Mouse (Mus musculus): ENCODE data around the gene Pigc. TPM values are rescaled to one million over a fixed set of nuclear protein-coding genes. Genes with fewer than 3 reads are reported as not detected.
A peak's percentile ranks its signal among the peaks of the same experiment; 100 is the strongest.

Gene Pigc
- 10 to 100 TPM; 25.1 to 40.2 TPM for polyA plus RNA-seq (2017; shearing (Covaris generic))

- ATAC-seq, result peak; percentile 96
Observed at GRCm38 (mm10) chr1:161968589-161969407, at the start of gene Pigc. Pigc (plus strand) TSS chr1:161969186.

- ATAC-seq, result no peak
Observed at GRCm38 (mm10) chr1:161919594-161919993, 49.4 kb upstream of the Pigc start.

DNA sequence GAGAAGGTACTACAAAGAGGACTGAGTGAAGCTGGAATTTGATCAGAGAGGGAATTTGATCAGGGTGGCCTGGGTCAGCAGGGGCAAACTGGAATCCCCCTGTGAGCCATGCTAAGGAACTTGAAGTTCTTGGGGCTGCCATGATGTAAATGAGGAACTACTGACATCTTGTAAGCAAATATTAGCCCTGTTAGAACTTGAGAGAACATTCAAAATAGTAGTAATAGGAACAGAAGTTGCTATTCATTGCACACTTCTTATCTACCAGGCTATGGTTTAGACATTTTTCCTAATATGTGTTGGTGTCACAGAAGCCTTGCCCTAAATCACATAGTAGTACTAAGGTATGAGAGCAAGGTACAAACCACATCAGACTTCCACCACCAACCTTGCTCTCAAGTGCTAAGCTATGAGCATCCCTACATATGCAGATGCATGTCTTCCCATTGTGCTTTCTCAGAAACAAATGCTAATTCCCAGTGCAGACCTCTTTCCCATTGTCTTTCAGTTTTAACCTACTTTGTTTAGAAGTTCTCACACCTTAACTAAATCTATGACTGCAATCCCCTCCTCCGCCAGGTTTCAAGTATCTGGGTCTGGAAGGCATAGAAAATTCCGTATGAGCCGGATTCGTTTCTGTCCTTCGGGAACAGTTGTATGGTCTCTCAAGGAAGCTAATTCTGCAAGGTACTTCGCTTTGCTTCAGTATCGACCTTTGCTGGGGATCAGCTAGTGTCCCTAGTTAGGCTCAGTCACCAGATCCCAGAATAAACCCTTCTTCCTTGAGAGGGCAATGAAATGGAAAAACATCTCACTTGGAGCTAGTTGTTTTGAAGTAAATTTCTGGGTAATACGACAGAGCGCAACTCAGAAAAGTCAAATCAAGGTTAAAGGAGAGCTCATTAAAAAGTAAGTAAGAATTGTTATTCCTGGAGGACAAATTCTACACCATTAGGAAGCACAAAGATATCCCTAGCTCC, 48.2 kb upstream of the Pigc start:
- no peak for ATAC-seq

GRCm38 (mm10) chr1:161921928-161922327, 47.1 kb upstream of the Pigc start:
- peak; percentile 87 for ATAC-seq

DNA sequence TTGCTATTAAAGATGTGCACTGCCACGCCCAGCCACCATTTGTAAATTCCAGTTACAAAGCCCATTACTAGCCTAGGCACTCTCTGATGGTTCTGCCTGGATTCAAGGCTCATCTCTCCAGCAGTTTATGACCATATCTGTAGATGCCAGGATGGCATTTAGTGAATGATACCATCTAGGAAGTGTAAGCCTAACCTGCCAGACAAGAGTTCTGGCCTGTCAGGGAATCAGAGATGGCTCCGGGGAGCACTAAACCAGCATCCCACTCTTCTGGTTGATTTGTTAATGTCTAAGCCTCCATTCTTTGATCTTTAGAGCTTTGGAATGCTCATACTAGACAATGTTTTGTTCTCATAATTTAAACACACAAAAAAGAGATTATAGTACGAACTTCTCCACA, 44.7 kb upstream of the Pigc start:
- ATAC-seq, result no peak

DNA sequence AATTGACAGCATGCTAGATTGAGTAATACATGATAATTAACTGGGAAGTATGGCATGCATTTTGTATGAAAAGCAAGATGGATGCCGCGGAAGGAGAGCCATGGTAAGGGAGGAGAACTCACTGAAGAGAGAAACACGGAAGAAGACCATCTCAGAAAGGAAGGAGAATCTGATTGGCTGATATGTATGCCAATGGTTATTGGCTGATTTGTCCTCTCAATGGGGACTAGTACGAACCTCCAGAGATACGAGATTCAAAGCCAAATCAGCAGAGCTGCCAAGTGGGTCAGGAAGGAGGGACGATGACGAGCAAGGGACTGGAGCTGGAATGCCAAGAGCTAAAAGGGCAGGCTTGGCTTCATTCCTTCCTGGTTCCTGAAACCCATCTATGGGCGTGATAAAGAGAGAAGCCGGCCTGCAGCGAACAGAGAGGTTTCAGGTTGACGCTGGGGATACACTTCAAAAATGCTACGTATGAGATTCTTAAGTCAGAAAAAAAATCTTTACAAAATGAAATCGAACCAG, 43.6 kb upstream of the Pigc start:
- no peak for ATAC-seq

- ATAC-seq, result no peak
Observed at GRCm38 (mm10) chr1:161927976-161928375, 41.0 kb upstream of the Pigc start.

GRCm38 (mm10) chr1:161931313-161931712, 37.7 kb upstream of the Pigc start:
- ATAC-seq, result no peak

DNA sequence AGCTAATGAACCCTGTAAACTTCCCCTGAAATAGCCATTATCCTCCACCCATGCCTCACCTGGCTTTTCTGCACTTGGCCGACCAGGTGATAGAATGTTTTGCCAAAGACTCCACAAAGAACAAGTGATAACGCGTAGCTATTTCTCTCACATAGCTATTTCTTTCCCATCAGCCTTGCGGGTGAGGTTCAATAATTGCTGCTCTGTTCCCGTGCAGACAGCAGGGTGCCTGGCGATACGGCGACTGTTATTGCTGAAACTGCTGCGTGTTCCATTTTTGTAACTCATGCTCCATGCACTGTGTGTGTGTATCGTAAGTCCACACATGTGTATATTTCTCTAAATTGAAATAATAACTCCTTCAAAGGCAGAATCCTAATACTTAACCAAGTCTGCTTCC, 37.2 kb upstream of the Pigc start:
- ATAC-seq, result no peak

DNA sequence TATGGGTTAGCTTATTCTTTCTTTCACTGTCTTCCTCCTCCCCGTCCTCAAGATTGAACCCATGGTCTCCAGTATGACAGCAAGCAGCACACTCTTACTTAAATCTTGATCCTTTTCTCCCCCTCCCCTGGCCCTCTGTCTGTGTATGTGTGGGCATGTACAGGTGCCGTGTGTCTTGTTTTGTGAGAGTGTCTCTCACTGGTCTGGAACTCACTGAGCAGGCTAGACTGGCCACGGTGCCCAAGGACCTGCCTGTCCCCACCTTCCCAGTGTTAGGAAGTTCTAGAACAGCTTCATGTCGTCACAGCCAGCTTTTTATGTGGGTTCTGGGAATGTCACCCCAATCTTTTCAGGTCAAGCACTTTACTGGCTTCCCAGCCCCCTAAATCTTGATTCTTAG, 36.7 kb upstream of the Pigc start:
- ATAC-seq, result no peak

GRCm38 (mm10) chr1:161942082-161942481, 26.9 kb upstream of the Pigc start:
- no peak for ATAC-seq

- ATAC-seq, result peak; percentile 92
Observed at GRCm38 (mm10) chr1:161951009-161951779, 17.8 kb upstream of the Pigc start.

- ATAC-seq, result no peak
Observed at GRCm38 (mm10) chr1:161952599-161952998, 16.4 kb upstream of the Pigc start.

GRCm38 (mm10) chr1:161955846-161956245, 13.1 kb upstream of the Pigc start:
- ATAC-seq, result no peak

DNA sequence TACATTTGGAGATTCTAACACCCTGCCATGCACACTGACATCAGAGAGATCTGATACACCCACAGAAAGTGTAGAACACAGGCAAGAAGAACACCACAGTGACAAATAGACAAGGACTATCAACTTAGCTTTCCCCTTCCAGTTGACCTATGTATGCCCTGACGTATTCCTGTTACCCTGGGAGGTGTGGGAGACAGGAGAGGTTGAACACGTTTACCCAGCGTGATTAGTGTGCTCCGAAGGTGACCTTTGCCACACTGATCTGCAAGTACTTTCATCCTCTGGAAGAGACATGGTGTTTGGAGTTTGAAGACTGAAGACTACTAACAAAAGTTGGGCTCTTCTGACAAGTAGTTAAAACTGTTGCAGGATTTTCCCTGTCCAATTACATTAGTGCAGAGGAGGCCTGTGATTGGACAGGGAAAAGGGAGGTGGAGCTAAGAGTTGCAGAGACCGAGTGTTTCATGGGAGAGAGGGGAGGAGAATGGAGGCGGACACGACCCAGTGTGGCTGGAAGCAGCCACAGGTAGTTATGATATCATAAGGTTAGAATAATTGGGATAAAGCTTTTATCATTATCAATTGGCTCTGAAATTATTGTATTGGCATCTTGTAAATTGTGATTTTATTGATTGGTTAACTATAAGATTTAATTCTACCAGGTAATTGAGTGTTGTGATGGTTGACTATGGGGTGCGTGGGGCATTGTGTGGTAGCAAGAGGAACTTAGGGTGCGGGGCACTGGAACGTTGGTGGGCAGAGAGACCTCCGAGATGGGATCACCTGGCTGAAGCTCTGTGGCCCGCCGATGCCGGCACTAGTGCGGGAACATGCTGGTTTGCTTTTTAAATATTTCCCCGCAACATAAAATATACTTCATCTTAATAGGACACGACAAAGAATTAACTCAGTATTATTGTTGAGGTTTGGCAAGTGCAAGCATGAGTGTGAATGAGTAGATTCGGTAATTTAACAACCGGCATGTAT, 10.7 kb upstream of the Pigc start:
- ATAC-seq, result no peak

DNA sequence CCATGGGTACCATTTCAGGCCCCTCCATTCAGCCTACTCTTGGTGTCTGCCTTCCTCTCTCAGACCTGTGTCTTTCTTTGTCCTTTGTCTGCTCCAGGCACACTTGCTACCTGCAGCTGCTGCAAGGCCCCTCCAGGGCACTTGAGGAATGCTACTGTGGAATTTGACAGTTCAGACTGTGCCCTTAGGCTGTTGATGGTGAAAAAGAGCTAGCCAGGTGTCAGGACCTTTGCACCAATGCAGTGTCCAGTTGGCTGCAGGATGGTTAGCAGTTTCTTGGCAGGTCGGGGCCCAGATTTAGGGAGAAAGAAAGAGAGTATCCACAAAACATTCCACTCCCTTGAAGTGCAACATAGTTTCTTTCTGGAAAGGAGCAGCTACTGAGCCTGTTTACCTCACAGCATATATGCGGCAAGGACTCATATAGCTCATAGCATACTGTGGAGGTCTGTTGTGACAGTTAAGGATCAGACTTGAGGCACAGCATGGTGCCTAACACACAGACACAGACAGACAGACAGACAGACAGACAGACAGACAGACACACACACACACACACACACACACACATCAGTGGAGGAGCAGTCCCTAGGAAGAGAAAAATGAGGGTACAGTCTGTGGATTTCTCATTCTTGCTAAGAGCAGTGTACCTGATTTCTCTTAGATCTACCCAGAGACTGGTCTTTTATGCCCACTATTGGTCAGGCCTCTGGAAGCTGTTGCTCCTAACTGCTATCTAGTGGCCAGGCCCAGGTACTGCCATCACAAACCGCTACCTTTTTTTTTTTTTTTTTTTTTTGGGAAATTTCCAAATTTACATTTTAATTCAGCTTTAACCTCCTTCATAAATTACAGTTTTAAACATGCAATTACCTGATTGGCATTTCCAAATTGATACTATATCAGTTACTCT, 6.3 kb upstream of the Pigc start:
- peak; percentile 86 for ATAC-seq

- no peak for ATAC-seq
Observed at GRCm38 (mm10) chr1:161967936-161968335, 1.1 kb upstream of the Pigc start.

DNA sequence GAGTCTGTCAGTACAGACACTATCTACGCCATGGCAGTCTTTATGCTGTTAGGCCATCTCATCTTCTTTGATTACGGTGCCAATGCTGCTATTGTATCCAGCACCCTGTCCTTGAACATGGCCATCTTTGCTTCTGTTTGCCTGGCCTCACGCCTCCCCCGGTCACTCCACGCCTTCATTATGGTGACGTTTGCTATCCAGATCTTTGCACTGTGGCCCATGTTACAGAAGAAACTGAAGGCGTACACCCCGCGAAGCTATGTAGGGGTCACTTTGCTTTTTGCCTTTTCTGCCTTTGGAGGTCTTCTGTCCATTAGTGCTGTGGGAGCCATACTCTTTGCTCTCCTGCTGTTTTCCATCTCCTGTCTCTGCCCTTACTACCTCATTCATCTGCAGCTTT, 1.9 kb downstream of the Pigc start:
- no peak for ATAC-seq

DNA sequence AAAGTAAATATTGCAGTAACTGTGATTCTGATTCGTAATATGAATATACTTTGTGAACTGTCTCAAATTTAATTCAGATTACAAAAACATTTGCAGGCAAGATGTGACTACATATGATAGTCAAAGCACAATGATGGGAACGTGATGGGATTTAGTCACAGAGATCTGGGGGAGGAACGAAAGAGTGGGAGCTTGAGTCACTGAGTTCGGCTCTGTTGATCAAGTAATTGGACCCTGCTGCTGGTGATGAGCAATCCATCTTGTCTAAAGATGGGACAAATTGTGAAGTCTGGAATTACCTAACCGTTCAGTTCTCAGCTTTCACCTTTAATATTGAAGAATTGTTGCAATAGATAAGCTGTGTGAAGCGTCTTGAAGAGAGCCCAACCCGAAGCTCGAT, 3.2 kb downstream of the Pigc start:
- ATAC-seq, result no peak
